Mouse (Mus musculus) forebrain, embryonic 14.5 days (tissue): ENCODE results near the gene Rsc1a1. TPM values are rescaled to one million over a fixed set of nuclear protein-coding genes. Genes with fewer than 3 reads are reported as not detected.

Experiments
- ATAC-seq: fragments of 200-750 bp; cut with Nextera tagmentation; 2 replicates; pipeline ENCODE4 v1.8.0; 2017; ENCODE audit warnings: mild to moderate bottlenecking, moderate library complexity
- DNase-seq: peaks from one replicate; pipeline ENCODE4 v3.0.0-alpha.2; 2015; ENCODE audit warnings: low spot score
- H3K27ac ChIP-seq: fragments of 300-500 bp; sonication (generic); 2 replicates; pipeline ENCODE4 v1.5.1; 2014; ENCODE audit warnings: low read depth, mild to moderate bottlenecking, control low read depth, low read length, moderate library complexity
- H3K27me3 ChIP-seq: fragments of 300-500 bp; sonication (generic); replicated peaks from 2 replicates; pipeline ENCODE4 v1.6.1; 2014; ENCODE audit warnings: low read length, control low read depth, mixed read lengths; ENCODE audit not compliant: control insufficient read depth, insufficient read depth
- H3K36me3 ChIP-seq: fragments of 300-500 bp; sonication (generic); 2 replicates; pipeline ENCODE4 v1.6.1; 2014; ENCODE audit warnings: low read length, control low read depth; ENCODE audit not compliant: control insufficient read depth, insufficient read depth
- H3K4me1 ChIP-seq: fragments of 300-500 bp; sonication (generic); 2 replicates; pipeline ENCODE4 v1.6.1; 2014; ENCODE audit warnings: antibody characterized with exemption, low read length, control low read depth; ENCODE audit not compliant: control insufficient read depth, insufficient read depth
- H3K4me2 ChIP-seq: fragments of 300-500 bp; sonication (generic); 2 replicates; pipeline ENCODE4 v1.6.1; 2014; ENCODE audit warnings: mild to moderate bottlenecking, control low read depth, low read length
- H3K4me3 ChIP-seq: fragments of 300-500 bp; sonication (generic); 2 replicates; pipeline ENCODE4 v1.5.1; 2014; ENCODE audit warnings: low read depth, low read length, control low read depth
- H3K9ac ChIP-seq: fragments of 300-500 bp; sonication (generic); 2 replicates; pipeline ENCODE4 v1.6.1; 2014; ENCODE audit warnings: mild to moderate bottlenecking, low read length, control low read depth, moderate library complexity
- H3K9me3 ChIP-seq: fragments of 300-500 bp; sonication (generic); replicated peaks from 2 replicates; pipeline ENCODE4 v1.6.1; 2016; ENCODE audit warnings: low read length, control low read depth, mixed read lengths; ENCODE audit not compliant: control insufficient read depth
- WGBS: fragments of 180-500 bp; shearing (Covaris S2); extraction: QIAGEN DNeasy Blood & Tissue Kit; methylation state at CpG from one replicate; pipeline ENCODE4 v1.1.7; 2014; 5-methylcytosine and 5-hydroxymethylcytosine counted together
- polyA plus RNA-seq: library from polyadenylated mRNA; unstranded; fragments of >200 nt; fragmentation: Nextera tagmentation; extraction: Ambion mirVana; gene quantifications from 2 replicates; pipeline ENCODE4 v1.2.1, GENCODE M21; 2014

Gene Rsc1a1
- polyA plus RNA-seq, 1 experiment from 2014 or later = 2.5 TPM

DNA sequence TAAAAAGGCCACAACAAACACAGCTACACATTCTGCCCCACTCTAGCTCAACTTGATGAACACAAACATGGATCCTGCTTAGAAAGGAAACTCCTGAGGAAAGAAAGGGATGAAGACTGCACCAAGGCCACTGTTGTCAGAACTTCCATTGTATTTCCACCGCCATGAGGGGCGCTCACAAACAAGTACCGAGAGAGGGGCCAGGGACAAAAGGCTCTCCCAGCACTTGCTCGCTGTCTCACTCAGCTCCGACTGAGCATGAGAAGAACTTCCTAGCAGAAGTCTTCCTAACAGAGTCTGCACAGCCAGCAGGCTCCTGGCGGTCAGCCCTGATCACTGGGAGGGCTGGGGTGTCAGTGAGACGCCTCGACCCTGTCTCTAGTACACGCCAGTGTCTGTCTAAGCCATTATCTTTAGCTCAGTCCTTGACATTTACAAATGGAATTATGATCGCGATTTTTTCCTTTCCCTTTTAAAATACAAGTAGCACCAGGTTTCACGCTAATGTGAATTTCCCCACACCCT is 2.6 kb downstream of the Rsc1a1 start:
- Histone ChIP-seq H3K9me3 (no peaks in the 10 kb centered on the region), H3K36me3 (peaks cover 45% of the 10 kb centered on the region), H3K9ac (no peak overlapping the region), H3K27me3 (no peaks in the 10 kb centered on the region), H3K4me1 (no peaks in the 10 kb centered on the region), H3K27ac (no peak overlapping the region), H3K4me2 (no peak overlapping the region), H3K4me3 (no peak overlapping the region)
- DNase-seq (no peak), ATAC-seq (no peak)
- 54% methylated on average over 12 of the region's 12 CpGs for WGBS

DNA sequence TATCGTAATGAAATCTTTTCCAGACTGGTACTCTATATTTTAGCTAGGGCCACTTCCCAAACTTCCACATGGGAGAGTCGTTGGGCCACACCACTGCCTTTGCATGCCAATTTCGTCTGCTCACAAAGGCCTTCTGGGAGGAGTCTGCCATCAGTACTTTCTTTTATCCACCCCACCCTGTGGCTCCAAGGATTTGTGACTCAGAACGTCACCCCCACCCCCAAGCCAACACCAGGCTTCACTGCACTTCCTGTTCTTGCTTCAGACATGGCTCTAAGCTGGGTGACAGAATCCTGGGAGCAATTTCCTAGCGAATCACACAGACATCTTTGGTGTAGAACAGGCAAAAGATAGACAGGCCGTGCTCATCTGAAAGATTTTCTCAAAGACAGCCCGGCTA is 3.6 kb downstream of the Rsc1a1 start:
- ATAC-seq (no peak), DNase-seq (no peak)
- Histone ChIP-seq H3K4me3 (no peak overlapping the region), H3K4me2 (no peak overlapping the region), H3K36me3 (peaks cover 41% of the 10 kb centered on the region), H3K9ac (no peak overlapping the region), H3K27ac (no peak overlapping the region), H3K4me1 (no peaks in the 10 kb centered on the region), H3K9me3 (no peaks in the 10 kb centered on the region), H3K27me3 (no peaks in the 10 kb centered on the region)
- WGBS = 64% methylated on average over 7 of the region's 7 CpGs

DNA sequence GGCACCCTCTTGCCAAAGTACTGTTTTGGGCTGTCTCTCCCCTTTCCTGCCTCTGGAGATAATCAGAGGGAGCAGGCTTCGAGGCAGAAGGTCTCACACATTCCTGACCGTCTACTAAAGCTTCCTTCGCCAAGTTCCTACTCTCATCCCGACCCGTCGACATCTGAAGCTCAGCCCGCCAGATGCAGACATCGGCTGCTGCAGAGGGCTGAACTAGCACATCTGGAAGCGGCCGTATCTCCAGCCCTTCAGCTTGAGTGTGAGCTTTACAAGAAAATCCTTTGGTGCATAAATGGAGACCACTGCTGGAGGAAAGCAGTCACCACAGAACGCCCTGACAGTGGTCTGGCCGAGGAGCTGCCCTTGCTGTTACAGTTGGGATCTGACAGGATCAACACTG is 4.5 kb downstream of the Rsc1a1 start:
- Histone ChIP-seq H3K4me1 (no peaks in the 10 kb centered on the region), H3K4me3 (no peak overlapping the region), H3K4me2 (no peak overlapping the region), H3K9ac (no peak overlapping the region), H3K9me3 (no peaks in the 10 kb centered on the region), H3K27me3 (no peaks in the 10 kb centered on the region), H3K36me3 (peaks cover 32% of the 10 kb centered on the region), H3K27ac (no peak overlapping the region)
- 77% methylated on average over 12 of the region's 12 CpGs for WGBS
- ATAC-seq (no peak), DNase-seq (no peak)

DNA sequence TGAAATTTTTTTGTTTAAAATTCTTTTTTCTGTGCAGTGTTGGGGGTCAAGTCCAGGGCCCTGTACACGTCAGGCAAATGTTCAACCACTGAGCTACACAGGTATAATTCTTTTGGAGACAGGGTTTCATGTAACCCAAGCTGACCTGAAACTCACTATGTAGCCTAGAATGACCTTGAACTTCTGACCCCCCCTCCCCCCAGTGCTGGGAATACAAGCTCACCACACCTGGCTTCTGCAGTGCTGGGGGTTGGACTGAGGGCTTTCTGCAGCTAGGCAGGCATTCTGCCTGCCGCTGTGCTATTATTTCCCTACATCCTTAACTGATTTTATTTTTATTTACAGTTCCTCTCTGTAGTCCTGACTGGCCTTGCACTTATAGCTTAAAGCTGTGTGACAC is 6.4 kb downstream of the Rsc1a1 start:
- H3K27me3 ChIP-seq = no peaks in the 10 kb centered on the region
- WGBS = 87% methylated on average over 2 of the region's 2 CpGs
- H3K4me2 ChIP-seq = no peak overlapping the region
- H3K9ac ChIP-seq = no peak overlapping the region
- H3K36me3 ChIP-seq = peaks cover 16% of the 10 kb centered on the region
- H3K9me3 ChIP-seq = no peaks in the 10 kb centered on the region
- no peak overlapping the region for H3K27ac ChIP-seq
- no peaks in the 10 kb centered on the region for H3K4me1 ChIP-seq
- DNase-seq = no peak
- no peak for ATAC-seq
- H3K4me3 ChIP-seq = no peak overlapping the region

DNA sequence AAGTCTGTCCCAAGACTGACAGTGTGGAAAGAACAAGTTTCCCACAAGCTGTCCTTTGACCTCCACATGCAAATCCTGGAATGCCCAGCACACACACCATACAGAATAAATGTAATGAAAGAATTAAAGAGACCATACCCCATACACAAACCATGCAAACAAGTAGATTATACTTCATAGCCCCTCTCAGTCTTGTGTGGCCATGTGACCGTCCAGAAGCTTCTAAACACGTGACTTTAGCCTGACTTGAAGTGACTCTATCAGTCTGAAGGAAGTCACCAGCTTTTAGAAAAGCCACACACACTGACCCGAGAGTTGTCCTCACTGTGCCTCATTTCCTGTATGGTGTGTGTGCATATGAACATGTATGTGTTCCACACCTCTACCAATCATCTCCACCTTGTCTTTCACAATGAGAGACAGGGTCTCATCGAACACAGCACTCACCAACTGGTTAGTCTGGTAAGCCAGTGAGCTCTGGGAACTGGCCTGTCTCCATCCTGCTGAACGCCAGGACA is 8.9 kb downstream of the Rsc1a1 start:
- ATAC-seq (no peak), DNase-seq (no peak)

DNA sequence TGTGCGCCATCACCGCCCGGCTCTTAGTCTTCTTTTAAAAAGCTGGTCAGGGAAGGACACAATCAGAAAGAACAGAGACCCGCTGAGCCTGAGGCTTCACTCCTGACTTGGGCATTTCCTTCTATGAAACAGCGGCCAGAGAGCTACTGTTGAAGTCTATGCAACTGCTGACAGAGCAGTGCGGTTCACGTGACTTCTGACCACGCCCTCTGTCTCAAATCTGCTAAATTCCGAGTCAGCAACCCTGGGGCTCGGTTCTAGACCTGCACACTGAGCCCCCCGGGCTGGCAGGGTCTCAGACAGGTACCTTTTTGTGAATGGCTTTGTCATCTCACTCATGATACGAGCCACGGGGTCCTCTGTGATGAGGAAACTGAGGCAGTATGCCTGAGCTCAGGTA is 13.1 kb downstream of the Rsc1a1 start:
- Histone ChIP-seq H3K4me2 (no peak overlapping the region), H3K36me3 (no peaks in the 10 kb centered on the region), H3K4me3 (no peak overlapping the region), H3K4me1 (no peaks in the 10 kb centered on the region), H3K27ac (no peak overlapping the region), H3K27me3 (no peaks in the 10 kb centered on the region), H3K9ac (no peak overlapping the region), H3K9me3 (no peaks in the 10 kb centered on the region)
- WGBS = 79% methylated on average over 13 of the region's 13 CpGs
- DNase-seq (no peak), ATAC-seq (no peak)

More for the DNA sequence above, 8.9 kb downstream of the Rsc1a1 start:
- H3K27ac ChIP-seq = no peak overlapping the region
- H3K36me3 ChIP-seq = no peaks in the 10 kb centered on the region
- no peak overlapping the region for H3K4me3 ChIP-seq
- H3K4me1 ChIP-seq = no peaks in the 10 kb centered on the region
- H3K9me3 ChIP-seq = no peaks in the 10 kb centered on the region
- H3K9ac ChIP-seq = no peak overlapping the region
- no peaks in the 10 kb centered on the region for H3K27me3 ChIP-seq
- no peak overlapping the region for H3K4me2 ChIP-seq
- WGBS = 87% methylated on average over 5 of the region's 5 CpGs

DNA sequence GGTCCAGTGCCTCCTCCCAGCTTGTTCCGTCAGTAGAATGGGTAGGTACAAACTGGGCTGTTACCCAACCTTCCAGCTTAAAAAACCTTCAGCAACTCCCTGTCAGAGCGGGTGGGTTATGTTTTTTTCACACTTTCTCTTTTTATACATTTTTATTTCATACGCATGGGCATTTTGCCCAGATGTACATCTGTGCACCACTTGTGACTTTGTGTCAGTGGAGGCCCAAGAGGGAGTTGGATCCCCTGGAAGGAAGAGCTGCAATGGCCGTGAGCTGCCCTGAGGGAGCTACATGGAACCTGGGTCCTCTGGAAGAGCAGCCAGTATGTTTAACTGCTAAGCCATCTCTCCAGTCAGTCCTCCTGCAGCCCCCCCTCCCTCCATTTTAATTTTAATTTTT is 14.0 kb downstream of the Rsc1a1 start:
- Histone ChIP-seq H3K9ac (no peak overlapping the region), H3K36me3 (no peaks in the 10 kb centered on the region), H3K27me3 (no peaks in the 10 kb centered on the region), H3K4me3 (no peak overlapping the region), H3K4me2 (no peak overlapping the region), H3K9me3 (no peaks in the 10 kb centered on the region), H3K27ac (no peak overlapping the region), H3K4me1 (no peaks in the 10 kb centered on the region)
- DNase-seq (no peak), ATAC-seq (no peak)
- WGBS = 82% methylated on average over 4 of the region's 4 CpGs

DNA sequence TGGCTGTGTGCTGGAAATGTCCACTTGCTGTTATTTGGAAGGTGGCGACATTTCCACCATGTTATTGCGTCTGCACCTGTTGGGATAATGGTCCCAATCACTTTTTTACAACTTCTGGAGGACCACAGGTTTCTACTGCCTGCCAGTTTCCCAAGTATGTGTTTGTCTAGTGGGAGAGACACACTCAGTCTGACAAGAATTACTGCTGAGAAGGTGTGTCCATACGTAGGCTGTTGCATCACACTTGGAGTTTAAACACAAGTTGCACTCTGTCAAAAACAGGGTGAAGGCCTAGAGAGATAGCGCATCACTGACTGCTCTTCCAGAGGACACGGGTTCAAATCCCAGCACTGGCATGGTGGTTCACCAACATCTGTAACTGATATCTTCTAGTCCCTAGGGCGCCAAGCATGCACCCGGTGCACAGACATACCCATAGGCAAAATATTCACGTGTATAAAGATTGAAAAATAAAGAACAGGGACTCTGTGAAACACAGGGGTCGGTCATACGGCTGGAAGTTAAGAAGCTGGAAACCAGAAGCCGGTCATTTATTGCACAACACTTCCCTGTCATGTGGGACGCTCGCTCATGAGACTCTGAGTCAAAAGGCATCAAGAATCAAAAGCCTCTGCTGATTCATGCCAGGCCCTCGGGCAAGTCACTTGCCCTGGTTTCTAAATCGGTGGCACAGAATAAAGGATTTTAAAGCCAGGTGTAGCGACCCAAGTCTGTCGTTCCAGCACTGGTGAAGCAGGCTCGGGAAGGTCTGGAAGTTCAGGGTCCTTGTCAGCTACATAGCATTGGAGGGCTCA is 15.3 kb downstream of the Rsc1a1 start:
- DNase-seq = no peak
- no peak overlapping the region for H3K27ac ChIP-seq
- no peaks in the 10 kb centered on the region for H3K9me3 ChIP-seq
- no peak overlapping the region for H3K4me3 ChIP-seq
- 91% methylated on average over 18 of the region's 18 CpGs for WGBS
- ATAC-seq = no peak
- H3K9ac ChIP-seq = no peak overlapping the region
- H3K27me3 ChIP-seq = no peaks in the 10 kb centered on the region
- no peaks in the 10 kb centered on the region for H3K4me1 ChIP-seq
- no peaks in the 10 kb centered on the region for H3K36me3 ChIP-seq
- H3K4me2 ChIP-seq = no peak overlapping the region

DNA sequence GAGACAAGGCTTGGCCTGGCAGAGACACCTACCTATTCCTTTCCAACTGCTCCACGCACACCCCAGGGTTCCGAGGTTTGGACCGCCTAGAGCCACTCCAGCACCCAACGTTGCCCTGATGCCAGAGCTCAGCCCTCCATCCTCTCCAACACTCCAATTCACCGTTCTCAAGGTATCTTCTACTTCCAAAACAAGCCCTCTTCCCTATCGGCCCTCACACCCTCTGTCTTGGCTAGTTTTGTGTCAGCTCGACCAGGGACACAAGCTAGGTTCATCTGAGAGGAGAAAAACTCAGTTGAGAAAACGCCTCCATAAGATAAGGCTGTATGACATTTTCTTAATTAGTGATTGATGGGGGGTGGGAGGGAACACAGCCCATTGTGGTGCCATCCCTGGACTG is 20.6 kb downstream of the Rsc1a1 start, which contains the start of gene Plekhm2:
TSS of gene Plekhm2 (minus strand) at position 101 of the 400 bp plus-strand sequence.
- Histone ChIP-seq H3K9me3 (no peaks in the 10 kb centered on the region), H3K4me1 (peaks cover 8% of the 10 kb centered on the region; the same call in 1 of the 2 replicates), H3K27ac (peak within 1 kb of the TSS; percentile 66), H3K27me3 (no peaks in the 10 kb centered on the region), H3K9ac (peak within 1 kb of the TSS; percentile 91), H3K4me3 (peak within 1 kb of the TSS; percentile 80), H3K4me2 (peak within 1 kb of the TSS; percentile 70), H3K36me3 (peaks cover 15% of the 10 kb centered on the region)
- DNase-seq (no peak), ATAC-seq (no peak; the same call in 1 of the 2 replicates)
- WGBS = 72% methylated on average over 8 of the region's 8 CpGs
